Mouse (Mus musculus): Measurements from ENCODE around the gene Qsox2.

- no peak for TF ChIP-seq ZC3H11A (IDR thresholded peaks at IDR 0.05; ENCODE audit: borderline replicate concordance, low read depth, low read length)
- no peak for TF ChIP-seq HCFC1 (IDR thresholded peaks at IDR 0.05; ENCODE audit: borderline replicate concordance, insufficient read depth, low read length)
These were observed 32.2 kb downstream of the Qsox2 start for GRCm38 (mm10) chr2:26205126-26205525.
